Mouse (Mus musculus) layer of hippocampus, postnatal 25 days (tissue): ENCODE results near the gene Zbtb9. TPM values are rescaled to one million over a fixed set of nuclear protein-coding genes. Genes with fewer than 3 reads are reported as not detected.

Experiments
- DNase-seq, 2 experiments: peaks; one replicate each; pipeline ENCODE4 v3.0.0; 2022; ENCODE audit warnings: mixed read lengths in 2 of 2, low spot score in 1 of 2; ENCODE audit errors: extremely low spot score in 1 of 2
- total RNA-seq, 2 experiments: library from RNA; stranded (reverse); gene quantifications; 2 replicates each; pipeline ENCODE4 v1.2.3; 2021

Gene Zbtb9
- total RNA-seq, 2 experiments from 2014 or later: 14.8 to 16.2 TPM

DNA sequence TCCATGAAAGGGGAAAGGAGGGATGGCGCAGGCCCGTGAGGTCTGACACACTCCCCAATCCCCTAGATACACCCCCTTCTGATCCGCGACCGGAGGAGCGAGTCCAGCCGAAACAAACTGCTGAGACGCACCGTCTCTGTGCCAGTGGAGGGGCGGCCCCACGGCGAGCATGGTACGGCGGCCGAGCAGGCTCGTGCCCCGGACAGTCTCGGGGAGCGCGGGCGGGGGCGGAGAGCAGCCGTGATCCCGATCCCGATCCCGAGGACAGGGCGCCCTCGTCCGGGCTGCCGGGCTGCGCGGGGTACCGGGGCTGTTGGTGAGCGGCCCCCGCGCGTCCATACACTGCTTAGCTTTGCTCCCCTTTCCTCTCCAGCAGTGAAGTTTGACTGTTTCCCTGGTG, 26.4 kb upstream of the Zbtb9 start:
- DNase-seq: peak; percentile 52 to 66

DNA sequence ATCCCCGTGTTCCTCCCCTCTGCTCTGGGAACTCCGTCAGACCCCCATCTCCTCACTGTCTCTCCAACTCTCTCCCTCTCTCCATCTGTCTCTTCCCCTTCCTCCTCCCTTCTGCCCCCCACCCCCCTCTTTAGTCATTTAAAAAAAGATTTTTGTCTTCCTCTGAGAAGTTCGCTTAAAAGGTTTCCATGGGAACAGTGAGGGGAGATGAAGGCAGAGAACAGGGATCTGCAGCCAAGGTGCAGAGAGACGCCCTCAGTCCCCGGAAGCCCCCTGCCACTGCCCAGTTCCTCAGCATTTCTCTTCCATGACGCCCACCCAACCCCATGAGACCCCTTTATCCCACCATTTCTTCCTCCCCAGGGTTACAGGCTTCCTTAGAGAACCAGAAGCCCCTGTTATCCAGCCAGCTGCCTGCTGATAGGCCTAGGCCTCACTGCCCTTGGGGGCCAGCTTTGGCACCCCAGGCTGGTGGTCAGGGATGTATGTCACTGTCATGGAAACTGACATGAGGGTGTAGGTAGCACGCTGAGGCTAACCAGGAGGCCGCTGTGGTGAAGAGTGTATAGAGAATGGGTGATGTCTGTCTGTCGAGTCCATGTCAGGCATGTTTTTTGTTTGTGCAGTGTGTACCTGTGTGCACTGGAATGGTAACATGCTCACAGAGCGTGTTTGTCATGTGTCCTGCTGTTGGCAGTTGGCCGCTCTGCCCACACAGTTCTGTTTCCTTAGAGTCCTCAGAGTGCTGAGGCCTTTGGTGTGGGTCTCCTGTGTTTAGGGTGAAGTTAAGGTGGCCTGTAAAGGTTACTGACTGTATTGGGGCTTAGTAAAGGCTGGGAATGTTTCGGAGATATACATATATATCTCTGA, 25.5 kb upstream of the Zbtb9 start:
- DNase-seq: peak in 1 of 2 experiments; percentile 37

DNA sequence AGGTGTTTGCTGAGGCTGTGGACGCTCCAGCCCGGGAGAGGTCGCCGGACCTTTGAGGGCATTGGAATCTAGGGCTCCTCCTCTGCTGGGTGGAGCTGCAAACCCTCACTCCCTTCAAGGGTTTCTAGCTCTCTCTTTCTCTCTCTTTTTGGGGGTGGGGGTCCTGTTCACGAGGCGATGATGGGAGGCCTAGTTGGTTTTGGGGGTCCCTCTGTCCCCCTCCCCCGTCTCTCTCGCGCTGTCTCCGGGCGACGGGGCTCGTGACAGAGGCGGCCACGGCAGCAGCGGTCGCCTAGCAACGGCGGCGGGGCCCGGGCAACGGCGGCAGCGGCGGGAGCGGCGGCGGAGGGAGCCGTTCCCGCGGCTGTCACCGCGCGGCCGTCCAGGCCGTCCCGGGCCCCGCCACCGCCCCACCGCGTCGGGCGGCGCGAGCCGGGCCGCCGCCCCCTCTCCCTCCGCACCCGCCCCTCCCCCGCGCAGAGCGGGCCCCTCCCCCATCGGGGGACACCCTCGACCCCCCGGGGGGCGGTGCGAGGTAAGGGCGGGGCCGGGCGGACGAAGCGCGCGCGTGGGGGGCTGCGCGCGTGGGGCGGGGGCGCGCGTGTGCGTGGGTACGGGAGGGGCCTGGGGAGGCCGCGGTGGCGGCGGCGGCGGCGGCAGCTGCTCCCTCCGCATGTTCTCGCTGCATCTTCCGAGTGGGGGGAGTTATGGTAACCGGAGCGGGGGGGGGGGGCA, 24.5 kb upstream of the Zbtb9 start:
- peak; percentile 58 to 65 for DNase-seq

DNA sequence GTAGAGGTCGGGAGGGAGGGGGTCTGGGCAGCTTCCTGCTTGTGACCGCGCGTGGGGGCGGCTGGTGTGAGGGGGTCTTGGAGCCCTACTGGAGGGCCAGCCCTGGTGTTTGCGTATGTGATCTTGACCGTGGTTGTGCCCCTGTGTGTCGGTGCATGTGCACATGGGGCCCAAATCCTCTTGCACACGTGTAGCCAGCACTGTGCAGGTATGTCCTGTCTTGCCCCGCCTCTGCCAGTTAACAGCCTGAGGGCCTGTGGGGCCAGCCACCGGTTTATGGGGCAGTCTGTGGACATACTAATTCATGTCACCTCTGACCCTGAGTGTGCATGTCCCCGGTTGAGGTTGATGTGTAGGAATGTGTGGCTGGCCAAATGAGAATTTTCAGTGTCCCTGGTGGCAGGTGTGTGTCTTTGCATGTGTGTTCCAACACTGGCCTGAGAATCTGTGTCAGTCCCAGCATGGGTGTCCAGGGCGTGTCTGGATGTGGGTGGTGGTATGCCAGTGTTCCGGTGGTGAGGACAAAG, 23.9 kb upstream of the Zbtb9 start:
- no peak for DNase-seq

DNA sequence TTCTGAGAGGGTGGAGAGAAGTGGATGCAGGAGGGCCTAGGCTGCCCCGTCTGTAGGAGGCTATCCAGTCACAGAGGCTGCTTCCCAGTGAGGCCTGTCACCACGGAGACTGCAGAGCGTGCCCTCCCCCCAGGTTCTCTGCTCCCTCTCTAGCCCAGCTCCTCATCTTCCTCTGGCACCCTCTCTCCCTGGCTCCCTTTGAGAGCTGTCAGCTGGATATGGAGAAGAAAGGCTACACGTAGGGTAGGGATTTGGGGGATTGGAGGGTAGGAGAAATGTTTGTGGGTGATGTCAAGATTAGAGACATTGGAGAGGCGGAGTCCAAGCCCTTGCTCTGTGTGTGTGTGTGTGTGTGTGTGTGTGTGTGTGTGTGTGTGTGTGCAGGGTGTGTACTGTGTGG, 23.1 kb upstream of the Zbtb9 start:
- peak in 1 of 2 experiments; percentile 35 for DNase-seq

DNA sequence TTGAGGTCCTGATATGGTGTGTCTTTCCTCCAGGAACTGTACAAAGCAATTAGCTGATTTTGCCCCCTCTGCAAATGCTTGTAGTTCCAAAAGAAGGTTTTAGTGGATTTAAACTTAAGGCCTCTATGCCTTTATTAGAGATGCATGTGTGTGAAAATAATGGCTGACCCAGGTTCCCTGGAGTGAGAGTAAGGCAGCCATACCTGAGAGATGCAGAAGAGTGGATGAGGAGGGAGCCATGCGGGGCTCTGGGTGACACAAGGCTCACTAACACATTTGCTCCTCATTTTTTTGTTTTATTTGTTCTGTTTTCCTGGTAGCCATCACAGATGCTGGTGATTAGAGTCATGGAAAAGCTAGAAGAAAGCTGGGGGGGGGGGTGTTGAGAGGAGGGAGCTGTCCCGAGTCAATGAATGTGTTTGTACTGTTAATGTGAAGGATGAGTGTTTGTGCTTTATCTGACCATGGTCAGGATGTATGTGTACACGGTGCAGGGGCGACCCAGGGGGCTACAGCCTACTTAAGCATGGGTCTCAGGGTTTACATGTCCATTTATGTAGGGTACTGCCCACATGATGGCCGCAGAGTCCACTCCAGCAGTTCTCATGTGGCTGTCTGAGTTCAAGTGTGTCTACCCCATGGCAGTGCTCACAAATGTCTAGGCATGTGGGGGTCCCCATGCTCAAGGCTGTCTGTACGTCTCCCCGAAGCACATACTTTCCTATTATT, 22.2 kb upstream of the Zbtb9 start:
- DNase-seq: no peak

DNA sequence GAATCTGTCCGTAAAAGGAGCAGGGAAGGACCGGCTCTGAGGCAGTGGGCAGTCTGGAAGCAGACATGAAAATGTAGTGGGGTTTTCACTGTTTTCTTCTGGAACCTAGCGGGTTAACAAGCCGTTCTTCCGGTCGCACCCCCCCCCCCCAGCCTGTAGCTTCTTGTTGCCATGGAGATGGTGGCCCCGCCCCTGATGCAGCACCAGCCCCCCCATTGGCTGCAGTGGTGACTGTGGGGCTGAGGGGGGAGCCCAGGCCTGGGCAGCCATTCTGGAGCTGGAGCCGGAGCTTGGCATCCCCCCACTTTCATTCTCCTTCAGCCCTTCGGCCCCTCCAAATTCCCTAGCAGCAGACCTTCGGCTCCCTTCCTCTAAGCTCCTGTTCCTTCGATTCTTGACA, 21.6 kb upstream of the Zbtb9 start:
- peak; percentile 56 to 68 for DNase-seq

DNA sequence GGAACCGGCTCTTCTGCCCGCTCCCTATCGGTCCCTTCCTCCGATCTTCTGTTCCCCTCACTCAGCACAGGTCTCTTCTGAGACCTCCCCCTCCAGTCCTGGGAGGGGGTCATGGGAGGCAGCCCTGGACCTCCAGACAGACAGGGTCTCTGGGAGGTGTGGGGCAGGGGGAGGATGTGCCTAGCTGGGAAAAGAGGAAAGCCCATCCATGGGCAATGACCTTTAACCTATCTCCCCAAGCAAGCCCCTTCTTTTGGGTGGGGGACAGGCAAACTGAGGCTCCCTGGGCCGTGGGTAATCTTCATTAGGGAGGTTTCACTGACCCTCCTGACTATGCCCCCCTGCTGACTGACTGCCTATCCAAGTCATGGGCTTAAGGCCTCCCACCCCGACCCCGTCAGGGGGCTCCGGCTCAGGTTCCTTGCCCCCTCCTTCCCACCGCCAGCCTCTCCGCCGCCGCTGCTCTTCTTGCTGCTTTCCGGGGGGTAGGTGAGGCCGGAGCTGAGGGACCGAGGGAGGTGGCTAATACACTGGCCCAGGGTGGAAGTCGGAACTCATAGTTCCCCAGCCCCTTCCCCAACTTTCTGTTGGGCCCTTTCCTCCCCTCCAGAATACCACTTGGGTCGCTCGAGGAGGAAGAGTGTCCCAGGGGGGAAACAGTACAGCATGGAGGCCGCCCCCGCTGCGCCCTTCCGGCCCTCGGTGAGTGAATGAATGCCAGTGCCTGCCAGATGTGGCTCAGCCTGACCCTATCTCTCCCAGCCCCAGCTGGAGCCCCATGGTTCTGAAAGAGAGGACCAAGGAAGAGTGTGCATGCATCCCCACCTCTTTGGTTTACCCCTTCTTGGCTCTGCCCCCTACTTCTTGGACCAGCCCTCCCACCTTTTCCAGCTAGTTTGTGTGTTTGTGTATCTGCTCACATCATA, 20.8 kb upstream of the Zbtb9 start:
- no peak for DNase-seq

DNA sequence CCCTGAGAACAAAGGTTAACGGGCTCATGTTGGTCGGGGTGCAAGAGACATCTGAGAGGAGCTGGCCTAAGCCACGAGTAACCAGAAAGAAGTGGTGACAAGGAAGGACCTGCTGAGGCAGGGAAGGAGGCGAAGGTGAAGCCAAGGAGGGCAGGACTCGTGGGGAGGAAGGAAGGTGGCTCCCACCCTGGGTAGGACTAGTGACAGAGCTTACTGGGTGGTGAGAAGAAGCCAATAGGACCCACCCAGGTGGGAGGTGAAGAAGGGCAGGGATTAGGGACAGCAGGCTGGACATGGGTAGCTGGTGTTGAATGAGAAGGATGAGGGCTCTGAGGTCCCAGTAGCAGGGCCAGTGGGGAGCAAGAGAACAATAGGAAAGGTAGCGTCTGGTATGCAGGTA, 19.8 kb upstream of the Zbtb9 start:
- no peak for DNase-seq

DNA sequence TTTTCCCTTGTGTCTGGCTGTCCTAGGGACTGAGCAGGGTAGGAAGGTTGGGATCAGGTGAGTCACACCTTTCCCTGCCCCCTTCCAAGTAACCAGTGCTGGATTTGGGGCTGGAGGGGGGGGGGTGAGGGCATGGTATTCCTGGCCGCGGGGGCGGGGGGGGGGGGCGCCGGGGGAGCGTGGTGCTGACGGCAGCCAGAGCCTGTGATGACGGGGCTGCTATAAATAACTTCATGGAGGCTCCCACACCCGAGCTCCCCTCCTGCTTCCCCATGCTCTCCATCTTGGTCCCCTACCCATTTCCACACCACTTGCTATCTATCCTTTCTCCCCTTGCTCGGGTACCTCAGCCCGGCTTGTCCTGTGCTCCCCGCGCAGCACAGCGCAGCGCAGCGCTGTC, 19.2 kb upstream of the Zbtb9 start:
- DNase-seq: no peak

DNA sequence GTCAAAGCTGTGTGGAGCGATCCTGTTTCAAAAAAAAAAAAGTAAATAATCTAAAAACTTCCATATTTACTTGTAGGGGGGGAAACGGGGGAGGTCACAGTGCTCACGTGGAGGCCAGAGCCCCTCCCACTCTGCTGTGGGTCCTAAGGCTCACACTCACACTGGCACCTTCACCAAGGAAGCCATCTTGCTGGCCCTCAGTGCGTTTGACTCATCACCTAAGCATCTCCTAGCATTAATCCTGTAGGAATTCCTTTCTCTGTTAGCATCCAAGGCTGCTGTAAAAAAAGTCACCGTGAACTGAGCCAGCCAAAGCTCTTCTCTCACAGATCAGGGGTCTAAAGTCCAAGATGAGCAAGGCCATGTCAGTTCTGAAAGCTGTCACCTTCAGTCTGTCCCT, 16.7 kb upstream of the Zbtb9 start:
- DNase-seq: no peak

DNA sequence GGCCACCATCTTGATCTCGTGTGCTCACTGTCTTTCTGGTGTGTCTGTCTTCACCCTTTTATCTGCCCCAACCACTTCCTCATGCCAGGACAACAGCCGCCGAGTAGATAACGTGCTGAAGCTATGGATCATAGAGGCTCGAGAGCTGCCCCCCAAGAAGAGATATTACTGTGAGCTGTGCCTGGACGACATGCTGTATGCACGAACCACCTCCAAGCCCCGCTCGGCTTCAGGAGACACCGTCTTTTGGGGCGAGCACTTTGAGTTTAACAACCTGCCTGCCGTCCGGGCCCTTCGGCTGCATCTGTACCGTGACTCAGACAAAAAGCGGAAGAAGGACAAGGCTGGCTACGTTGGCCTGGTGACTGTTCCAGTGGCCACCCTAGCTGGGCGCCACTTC, 16.1 kb upstream of the Zbtb9 start:
- DNase-seq: no peak

DNA sequence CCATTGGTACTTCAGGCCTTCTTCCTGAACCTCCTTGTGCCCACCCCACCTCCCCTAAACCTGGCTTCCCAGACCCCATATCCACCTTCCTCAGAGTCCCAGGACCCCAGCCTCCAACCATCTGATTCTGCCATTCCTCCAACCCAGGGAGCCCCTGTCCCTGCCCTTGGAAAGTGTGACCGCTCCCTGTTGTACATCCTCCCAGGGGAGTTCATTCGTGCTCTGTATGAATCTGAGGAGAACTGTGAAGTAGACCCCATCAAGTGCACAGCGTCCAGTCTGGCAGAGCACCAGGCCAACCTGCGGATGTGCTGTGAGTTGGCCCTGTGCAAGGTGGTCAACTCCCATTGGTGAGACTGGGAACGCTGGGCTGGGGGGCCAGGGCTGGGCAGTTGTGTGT, 15.1 kb upstream of the Zbtb9 start:
- DNase-seq: no peak

DNA sequence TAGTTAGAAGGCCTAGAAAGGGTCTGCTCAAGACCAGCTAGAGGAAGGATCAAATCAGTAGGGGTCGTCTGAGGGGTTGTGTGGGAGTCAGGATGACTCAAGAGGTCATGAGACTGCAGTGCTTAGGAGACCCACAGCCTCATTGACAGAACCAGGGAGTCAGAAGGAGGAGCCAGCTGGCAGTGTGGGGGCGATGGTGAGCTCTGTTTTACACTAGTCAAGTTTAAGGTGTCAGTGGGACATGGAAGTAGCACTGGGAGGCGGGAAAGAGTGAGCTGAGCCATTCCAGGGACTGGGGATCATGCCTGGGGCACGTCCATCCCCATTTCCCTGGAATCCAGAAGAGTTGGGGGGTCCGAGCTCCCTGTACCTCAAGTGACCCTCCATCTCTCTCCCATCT, 14.1 kb upstream of the Zbtb9 start:
- DNase-seq: no peak

DNA sequence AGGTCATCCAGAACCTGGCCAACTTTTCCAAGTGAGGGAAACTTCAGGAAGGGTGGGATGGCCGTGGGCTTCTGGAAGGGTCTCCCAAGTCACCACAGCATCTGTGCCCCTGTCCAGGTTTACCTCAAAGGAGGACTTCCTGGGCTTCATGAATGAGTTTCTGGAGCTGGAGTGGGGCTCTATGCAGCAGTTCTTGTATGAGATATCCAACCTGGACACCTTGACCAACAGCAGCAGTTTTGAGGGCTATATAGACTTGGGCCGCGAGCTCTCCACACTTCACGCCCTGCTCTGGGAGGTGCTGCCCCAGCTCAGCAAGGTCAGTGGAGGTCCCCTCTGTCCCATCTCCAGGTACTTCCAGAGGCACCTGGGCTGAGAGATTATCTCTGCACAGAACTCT, 13.2 kb upstream of the Zbtb9 start:
- no peak for DNase-seq

DNA sequence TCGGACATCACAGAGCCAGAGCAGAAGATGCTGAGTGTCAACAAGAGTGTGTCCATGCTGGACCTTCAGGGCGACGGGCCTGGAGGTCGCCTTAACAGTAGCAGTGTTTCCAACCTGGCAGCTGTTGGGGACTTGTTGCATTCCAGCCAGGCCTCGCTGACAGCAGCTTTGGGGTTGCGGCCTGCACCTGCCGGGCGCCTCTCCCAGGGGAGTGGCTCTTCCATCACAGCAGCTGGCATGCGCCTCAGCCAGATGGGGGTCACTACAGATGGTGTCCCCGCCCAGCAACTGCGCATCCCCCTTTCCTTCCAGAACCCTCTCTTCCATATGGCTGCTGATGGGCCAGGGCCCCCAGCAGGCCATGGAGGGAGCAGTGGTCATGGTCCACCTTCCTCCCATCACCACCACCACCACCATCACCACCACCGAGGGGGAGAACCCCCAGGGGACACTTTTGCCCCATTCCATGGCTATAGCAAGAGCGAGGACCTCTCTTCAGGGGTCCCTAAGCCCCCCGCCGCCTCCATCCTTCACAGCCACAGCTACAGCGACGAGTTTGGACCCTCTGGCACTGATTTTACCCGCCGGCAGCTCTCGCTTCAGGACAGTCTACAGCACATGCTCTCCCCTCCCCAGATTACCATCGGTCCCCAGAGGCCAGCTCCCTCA, 11.3 kb upstream of the Zbtb9 start:
- no peak for DNase-seq

DNA sequence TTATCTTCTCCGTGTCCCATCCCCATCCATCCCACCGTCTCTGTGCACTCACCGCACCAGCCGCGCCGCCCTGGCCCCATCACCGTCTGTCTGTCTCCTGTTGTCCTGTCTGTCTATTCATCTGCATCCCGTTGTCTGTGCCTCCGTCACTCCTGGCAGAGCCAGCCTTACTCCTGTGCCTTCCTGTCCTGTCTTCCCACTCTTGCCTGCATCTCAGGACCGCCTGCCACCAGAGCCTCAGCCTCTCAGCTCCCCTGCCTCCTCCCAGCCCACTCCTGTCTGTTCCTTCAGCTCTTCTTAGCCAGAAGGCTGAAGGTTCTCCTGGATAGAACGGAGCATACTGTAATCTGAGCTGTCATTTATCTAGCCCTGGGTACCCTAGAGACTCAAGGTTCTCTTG, 6.0 kb upstream of the Zbtb9 start:
- no peak for DNase-seq

DNA sequence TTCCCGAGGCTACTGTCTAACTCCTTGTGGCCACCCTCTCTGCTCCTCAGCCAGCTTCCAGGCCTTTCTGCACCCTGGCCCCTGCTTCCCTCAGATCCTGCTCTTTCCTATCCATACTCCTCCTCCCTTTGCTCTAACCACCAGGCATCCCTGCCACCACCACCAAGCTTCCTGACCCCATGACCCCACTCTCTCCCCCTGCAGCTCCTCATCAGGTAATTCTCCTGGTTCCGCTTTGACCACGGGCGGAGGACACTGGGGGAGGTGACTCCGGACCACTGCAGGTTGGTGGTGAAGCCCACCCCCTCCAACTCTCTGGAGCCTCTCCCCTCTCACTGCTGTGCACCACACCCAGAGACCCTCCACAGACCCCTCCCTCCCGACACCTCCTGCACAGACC, 5.5 kb upstream of the Zbtb9 start:
- DNase-seq: no peak

DNA sequence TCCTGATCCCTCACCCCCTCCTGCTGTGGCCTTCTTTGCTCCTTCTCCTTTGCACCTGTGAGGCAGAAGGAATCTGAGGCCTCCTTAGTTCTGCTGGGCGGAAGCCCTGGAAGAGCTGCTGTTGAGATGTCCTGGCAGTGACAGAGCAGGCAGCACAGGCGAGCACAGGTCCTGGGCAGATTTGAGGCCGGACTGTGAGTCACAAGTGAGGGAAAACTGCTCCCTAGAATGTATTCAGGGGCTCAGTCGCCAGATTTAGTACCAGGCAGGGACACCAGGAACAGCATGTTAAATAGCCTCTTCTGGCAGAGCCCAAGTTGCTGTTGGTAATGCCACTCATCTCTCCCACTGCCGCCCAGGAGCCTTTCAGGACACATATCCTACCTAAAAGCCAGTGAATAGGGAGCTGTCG, 4.8 kb upstream of the Zbtb9 start:
- DNase-seq: no peak
